Mouse (Mus musculus) forebrain, embryonic 15.5 days (tissue): ENCODE data around the gene Necab2. TPM values are rescaled to one million over a fixed set of nuclear protein-coding genes. Genes with fewer than 3 reads are reported as not detected.

ENCODE experiments used
- ATAC-seq: fragments of 200-750 bp; cut with Nextera tagmentation; replicated peaks from 2 replicates; pipeline ENCODE4 v1.8.0; 2017; ENCODE audit warnings: mild to moderate bottlenecking, moderate TSS enrichment, moderate library complexity
- H3K27ac ChIP-seq: fragments of 300-500 bp; sonication (generic); replicated peaks from 2 replicates; pipeline ENCODE4 v1.5.1; 2015; ENCODE audit warnings: mild to moderate bottlenecking, inconsistent platforms
- H3K27me3 ChIP-seq: fragments of 300-500 bp; sonication (generic); 2 replicates; pipeline ENCODE4 v1.6.1; 2015; ENCODE audit warnings: inconsistent platforms
- H3K36me3 ChIP-seq: fragments of 300-500 bp; sonication (generic); 2 replicates; pipeline ENCODE4 v1.6.1; 2015; ENCODE audit warnings: mild to moderate bottlenecking, inconsistent platforms
- H3K4me1 ChIP-seq: fragments of 300-500 bp; sonication (generic); 2 replicates; pipeline ENCODE4 v1.6.1; 2015; ENCODE audit warnings: inconsistent platforms
- H3K4me2 ChIP-seq: fragments of 300-500 bp; sonication (generic); replicated peaks from 2 replicates; pipeline ENCODE4 v1.6.1; 2015; ENCODE audit warnings: mild to moderate bottlenecking, inconsistent platforms
- H3K4me3 ChIP-seq: fragments of 300-500 bp; sonication (generic); 2 replicates; pipeline ENCODE4 v1.5.1; 2015; ENCODE audit warnings: mild to moderate bottlenecking, inconsistent platforms
- H3K9ac ChIP-seq: fragments of 300-500 bp; sonication (generic); replicated peaks from 2 replicates; pipeline ENCODE4 v1.6.1; 2015; ENCODE audit warnings: mild to moderate bottlenecking, inconsistent platforms
- H3K9me3 ChIP-seq: fragments of 300-500 bp; sonication (generic); 2 replicates; pipeline ENCODE4 v1.6.1; 2016; ENCODE audit warnings: inconsistent platforms
- WGBS: fragments of 180-500 bp; shearing (Covaris S2); methylation state at CpG from one replicate; pipeline ENCODE4 v1.1.7; 2015; ENCODE audit warnings: mixed read lengths; 5-methylcytosine and 5-hydroxymethylcytosine counted together
- polyA plus RNA-seq: library from polyadenylated mRNA; unstranded; fragments of >200 nt; fragmentation: Nextera tagmentation; extraction: Ambion mirVana; gene quantifications from 2 replicates; pipeline ENCODE4 v1.2.1, GENCODE M21; 2015

Necab2 gene
- polyA plus RNA-seq, 1 experiment from 2014 or later: 15.7 TPM

DNA sequence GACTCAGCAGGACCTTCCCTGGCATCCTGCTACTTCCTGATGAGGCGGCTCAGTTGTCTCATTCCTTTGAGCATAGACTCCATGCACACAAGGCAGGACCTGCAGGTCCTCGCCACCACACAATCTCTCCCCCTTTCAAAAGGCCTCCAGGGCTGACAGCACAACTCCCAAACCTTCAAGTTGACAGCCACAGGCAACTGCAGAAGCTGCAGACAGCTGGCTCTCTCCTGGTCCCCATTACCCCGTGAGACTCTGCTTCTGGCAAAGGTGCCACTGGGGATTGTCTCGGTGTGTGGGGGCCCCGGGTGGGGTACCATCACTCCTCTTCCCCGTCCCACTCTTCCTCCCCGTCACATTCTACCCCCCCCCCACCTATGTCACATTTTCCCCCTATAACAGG is 26.2 kb upstream of the Necab2 start:
- Histone ChIP-seq H3K4me1 (peaks cover 8% of the 10 kb centered on the region; the same call in 1 of the 2 replicates), H3K4me3 (no peak overlapping the region), H3K27ac (no peak overlapping the region), H3K36me3 (no peaks in the 10 kb centered on the region), H3K9me3 (no peaks in the 10 kb centered on the region), H3K4me2 (no peak overlapping the region), H3K27me3 (no peaks in the 10 kb centered on the region), H3K9ac (no peak overlapping the region)
- no peak for ATAC-seq
- 70% methylated on average over 7 of the region's 7 CpGs for WGBS

DNA sequence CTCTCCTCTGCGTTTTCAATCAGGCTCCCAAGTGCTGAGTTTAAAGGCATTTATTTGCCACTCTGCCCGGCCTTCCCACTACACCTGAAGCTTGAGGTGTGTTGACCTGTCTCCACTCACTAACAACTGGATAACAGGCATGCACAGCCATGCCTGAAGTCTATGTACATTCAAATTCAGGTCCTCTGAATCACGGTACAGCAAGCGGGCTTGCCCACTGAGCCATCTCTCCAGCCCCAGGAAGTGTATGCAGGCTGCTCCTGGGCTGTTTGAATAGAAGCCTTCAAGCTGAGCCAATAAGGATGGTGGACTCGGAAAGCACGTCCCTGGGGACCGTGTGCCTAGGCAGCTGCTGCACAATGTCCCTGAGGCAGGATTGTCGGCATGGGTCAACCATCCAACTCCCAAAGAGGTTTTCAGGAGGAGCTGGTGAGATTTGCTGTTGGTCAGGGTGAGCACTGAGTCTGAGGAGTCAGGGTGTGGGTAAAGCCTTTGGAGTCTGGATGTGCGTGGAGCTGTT is 24.9 kb upstream of the Necab2 start:
- Histone ChIP-seq H3K27ac (no peak overlapping the region), H3K9me3 (no peaks in the 10 kb centered on the region), H3K4me2 (no peak overlapping the region), H3K27me3 (no peaks in the 10 kb centered on the region), H3K4me1 (peaks cover 8% of the 10 kb centered on the region; the same call in 1 of the 2 replicates), H3K36me3 (no peaks in the 10 kb centered on the region), H3K9ac (no peak overlapping the region), H3K4me3 (no peak overlapping the region)
- no peak for ATAC-seq
- 58% methylated on average over 9 of the region's 9 CpGs for WGBS

DNA sequence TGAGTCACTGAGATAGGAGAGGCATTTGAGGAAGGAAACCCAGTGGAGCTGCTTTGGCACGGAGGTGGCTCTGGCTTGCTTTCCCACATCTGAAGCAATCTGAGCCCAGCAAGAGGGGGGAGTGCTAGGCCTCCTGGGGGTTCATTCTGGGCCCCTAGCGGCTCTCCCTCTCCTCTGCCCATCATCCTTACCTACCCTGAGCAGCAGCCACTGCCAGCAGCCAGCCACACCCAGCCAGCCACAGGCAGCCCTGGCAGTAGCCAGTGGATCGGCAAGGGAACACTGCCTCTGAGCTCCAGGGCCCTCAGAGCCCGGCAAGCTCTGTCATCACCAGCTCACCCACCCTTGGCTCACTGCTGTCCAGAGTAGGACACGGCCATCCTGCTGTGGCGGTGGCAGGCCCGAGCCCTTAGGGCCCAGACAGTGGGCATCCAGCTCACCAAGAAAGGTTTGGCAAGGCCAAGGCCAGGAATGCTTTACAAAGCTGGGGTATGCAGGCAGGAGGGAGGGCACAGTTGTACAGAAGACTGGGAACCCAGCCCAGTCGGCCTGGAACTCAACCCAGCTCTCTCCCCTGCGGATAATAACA is 24.3 kb upstream of the Necab2 start:
- Histone ChIP-seq H3K4me3 (no peak overlapping the region), H3K4me2 (no peak overlapping the region), H3K9me3 (no peaks in the 10 kb centered on the region), H3K9ac (no peak overlapping the region), H3K27me3 (no peaks in the 10 kb centered on the region), H3K4me1 (peaks cover 8% of the 10 kb centered on the region; the same call in 1 of the 2 replicates), H3K27ac (no peak overlapping the region), H3K36me3 (no peaks in the 10 kb centered on the region)
- 54% methylated on average over 9 of the region's 9 CpGs for WGBS
- peak; percentile 29; the same call in 1 of the 2 replicates for ATAC-seq

DNA sequence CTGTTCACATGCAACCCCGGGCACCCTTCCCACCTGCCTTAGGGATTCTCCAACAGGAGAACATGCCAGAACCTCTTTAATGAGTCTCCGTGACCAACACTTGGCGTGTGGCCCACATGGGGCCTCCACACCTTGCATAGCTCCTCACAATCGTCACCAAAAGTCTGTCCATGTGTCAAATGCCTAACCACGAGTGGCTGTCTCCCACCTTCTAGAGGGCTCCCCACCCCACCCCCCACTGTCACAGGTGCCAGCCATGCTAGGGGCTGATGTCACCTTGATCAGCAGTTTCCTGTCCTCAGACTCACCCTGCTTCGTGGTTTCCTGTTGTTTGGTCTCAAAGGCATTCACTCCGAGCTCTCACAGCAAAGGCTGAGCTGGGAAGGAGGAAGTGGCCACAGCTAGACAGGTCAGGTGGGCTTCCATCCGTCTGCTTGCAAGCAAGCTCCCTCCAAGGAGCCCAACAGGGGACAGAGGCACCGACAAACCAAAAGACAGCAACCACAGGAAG is 22.8 kb upstream of the Necab2 start:
- Histone ChIP-seq H3K4me3 (no peak overlapping the region), H3K4me2 (no peak overlapping the region), H3K9ac (no peak overlapping the region), H3K27ac (no peak overlapping the region), H3K4me1 (peaks cover 8% of the 10 kb centered on the region; the same call in 1 of the 2 replicates), H3K9me3 (no peaks in the 10 kb centered on the region), H3K36me3 (no peaks in the 10 kb centered on the region), H3K27me3 (no peaks in the 10 kb centered on the region)
- no peak for ATAC-seq
- 60% methylated on average over 9 of the region's 9 CpGs for WGBS

DNA sequence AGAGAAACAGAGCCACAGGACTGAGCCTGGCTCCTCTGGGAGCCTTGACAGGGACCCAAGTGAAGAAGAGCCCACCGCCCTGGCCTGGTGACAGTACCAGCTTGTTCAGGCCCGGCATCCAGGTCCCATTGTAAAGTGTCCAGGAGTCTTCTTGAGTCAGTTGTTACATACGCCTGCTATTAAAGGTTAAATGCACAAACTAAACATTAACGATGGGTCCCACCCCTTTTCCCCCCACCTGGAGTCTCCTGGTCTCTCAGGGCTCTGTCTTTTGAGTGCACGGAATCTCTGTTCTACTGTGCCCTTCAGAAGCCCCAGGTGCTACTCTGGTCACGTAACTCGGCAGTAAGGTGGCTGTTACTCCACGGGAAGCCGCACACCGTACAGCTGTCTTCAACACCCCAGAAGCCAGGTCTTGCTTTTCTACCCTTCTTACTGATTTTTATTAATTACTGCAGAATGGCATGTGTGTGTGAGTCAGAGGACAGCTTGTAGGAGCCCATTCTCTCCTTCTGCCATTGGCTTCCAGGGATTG is 22.3 kb upstream of the Necab2 start:
- Histone ChIP-seq H3K9me3 (no peaks in the 10 kb centered on the region), H3K27ac (no peak overlapping the region), H3K4me1 (peaks cover 8% of the 10 kb centered on the region; the same call in 1 of the 2 replicates), H3K36me3 (no peaks in the 10 kb centered on the region), H3K27me3 (no peaks in the 10 kb centered on the region), H3K9ac (no peak overlapping the region), H3K4me3 (no peak overlapping the region), H3K4me2 (no peak overlapping the region)
- ATAC-seq: no peak
- 84% methylated on average over 10 of the region's 10 CpGs for WGBS

DNA sequence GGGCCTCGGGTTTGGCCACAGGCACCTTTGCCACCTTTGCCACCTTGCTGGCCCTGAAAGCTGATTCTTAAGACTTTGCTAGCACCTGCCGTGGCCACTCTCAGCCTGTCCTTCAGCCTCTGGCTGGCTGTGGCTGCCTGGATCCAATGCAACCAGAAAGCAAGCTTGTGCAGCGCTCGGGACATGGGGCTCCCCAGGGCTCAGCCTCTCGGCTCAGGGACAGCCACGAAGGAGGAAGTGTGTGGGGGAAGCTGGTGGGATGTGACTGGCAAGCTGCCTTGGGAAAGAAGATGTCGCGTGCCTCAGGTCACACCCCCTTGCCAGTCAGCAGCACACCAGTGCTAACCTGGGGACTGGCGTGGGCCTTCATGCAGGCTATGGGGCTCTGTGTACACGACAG is 21.8 kb upstream of the Necab2 start:
- ATAC-seq: no peak
- no peaks in the 10 kb centered on the region for H3K27me3 ChIP-seq
- H3K9me3 ChIP-seq: no peaks in the 10 kb centered on the region
- WGBS: 86% methylated on average over 10 of the region's 10 CpGs
- H3K4me2 ChIP-seq: no peak overlapping the region
- H3K4me1 ChIP-seq: peaks cover 8% of the 10 kb centered on the region; the same call in 1 of the 2 replicates
- H3K9ac ChIP-seq: no peak overlapping the region
- H3K27ac ChIP-seq: no peak overlapping the region
- no peak overlapping the region for H3K4me3 ChIP-seq
- H3K36me3 ChIP-seq: no peaks in the 10 kb centered on the region

DNA sequence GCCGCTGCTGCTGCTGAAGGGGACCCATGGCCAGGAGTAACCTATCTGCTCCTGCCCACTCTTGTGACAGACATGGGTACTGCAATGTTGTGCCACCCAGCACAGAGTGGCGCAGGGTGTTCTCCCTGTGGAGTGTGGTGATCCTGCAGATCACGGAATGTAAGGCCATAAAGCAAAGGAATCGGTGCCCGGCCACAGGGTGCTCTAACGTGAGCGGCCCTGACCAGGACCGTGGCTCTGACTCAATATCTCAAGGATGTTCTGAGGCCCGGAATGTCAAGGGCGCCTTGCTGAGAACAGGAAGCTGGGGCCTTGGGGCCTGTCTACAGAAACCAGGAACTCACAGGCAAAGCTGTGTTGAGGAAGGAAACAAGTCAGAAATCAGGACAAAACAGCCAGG is 21.0 kb upstream of the Necab2 start:
- Histone ChIP-seq H3K27ac (0 out of 2 replicates have a peak overlapping the region, but pooled peaks have one; percentile 11), H3K27me3 (no peaks in the 10 kb centered on the region), H3K4me1 (peaks cover 8% of the 10 kb centered on the region; the same call in 1 of the 2 replicates), H3K9ac (no peak overlapping the region), H3K4me2 (no peak overlapping the region), H3K36me3 (no peaks in the 10 kb centered on the region), H3K9me3 (no peaks in the 10 kb centered on the region), H3K4me3 (no peak overlapping the region)
- 98% methylated on average over 10 of the region's 10 CpGs for WGBS
- no peak for ATAC-seq

DNA sequence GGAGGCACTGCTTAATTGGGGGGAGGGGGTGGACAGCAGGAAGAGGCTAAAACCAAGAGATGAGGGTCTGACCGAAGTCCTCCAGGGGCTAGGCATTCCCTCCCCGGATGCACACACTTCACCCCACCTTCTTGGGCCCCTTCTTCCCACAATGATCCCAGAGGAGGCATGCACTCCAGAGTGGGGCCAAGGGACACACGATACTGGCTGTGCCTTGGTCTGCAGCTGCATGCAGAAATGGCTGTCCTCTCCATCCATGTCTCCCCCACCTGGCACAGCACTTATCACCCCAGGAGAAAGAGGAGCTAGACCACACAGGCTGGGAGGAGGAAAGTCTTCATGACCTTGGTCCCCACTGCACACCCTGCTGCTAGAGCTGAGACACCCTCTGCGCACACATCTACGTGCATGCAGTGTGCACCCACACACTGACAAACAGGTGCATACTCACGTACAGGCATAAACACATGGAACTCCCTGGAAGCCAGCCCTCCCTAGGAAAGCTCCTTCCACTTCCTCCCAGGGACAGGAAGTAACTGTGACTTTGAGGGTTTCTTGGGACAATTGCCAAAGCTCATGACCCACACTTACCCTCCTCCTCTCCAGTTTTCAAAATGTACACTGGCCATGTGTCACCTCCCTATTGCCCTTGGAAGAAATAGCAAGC is 20.3 kb upstream of the Necab2 start:
- WGBS: 85% methylated on average over 6 of the region's 6 CpGs
- H3K9ac ChIP-seq: no peak overlapping the region
- no peaks in the 10 kb centered on the region for H3K27me3 ChIP-seq
- no peaks in the 10 kb centered on the region for H3K9me3 ChIP-seq
- peaks cover 8% of the 10 kb centered on the region; the same call in 1 of the 2 replicates for H3K4me1 ChIP-seq
- 0 out of 2 replicates have a peak overlapping the region, but pooled peaks have one; percentile 11 for H3K27ac ChIP-seq
- H3K36me3 ChIP-seq: no peaks in the 10 kb centered on the region
- no peak overlapping the region for H3K4me3 ChIP-seq
- no peak overlapping the region for H3K4me2 ChIP-seq
- ATAC-seq: no peak

DNA sequence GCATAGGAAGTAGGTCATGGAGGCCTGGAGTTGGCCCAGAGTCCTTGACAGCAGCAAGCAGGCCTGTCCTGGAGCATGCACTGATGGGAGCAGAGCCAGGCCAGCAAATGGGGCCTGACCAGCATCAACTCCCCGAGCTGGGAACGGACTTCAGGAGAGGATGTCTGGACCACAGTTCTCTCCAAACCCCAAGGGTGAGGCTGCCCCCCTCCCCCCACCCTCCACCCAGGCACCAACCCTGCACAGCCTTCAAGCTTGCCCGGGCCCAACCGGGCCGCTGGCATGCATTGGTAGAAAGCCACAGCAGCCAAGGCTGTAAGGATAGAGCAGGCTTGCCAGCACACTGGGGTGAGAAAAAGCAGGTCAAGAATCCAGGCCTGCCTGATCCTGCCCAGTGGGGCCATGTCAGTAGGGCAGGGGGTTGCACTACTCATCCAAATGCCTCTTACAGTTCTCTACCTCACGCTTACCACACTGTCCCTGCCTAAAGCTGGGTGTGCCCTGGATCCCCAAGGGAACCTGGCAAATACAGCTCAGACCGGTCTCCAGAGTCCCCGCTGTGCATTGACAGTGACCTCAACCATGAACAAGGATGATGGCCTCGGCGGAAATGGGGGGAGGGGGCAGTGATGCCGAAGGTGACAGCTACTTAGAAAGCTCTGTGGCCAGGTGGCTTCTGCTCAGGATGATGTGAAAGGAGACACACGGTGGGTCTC is 18.7 kb upstream of the Necab2 start:
- Histone ChIP-seq H3K9me3 (no peaks in the 10 kb centered on the region), H3K36me3 (no peaks in the 10 kb centered on the region), H3K4me2 (no peak overlapping the region), H3K27ac (no peak overlapping the region), H3K9ac (no peak overlapping the region), H3K4me1 (no peaks in the 10 kb centered on the region), H3K4me3 (no peak overlapping the region), H3K27me3 (no peaks in the 10 kb centered on the region)
- no peak for ATAC-seq
- 82% methylated on average over 12 of the region's 12 CpGs for WGBS

DNA sequence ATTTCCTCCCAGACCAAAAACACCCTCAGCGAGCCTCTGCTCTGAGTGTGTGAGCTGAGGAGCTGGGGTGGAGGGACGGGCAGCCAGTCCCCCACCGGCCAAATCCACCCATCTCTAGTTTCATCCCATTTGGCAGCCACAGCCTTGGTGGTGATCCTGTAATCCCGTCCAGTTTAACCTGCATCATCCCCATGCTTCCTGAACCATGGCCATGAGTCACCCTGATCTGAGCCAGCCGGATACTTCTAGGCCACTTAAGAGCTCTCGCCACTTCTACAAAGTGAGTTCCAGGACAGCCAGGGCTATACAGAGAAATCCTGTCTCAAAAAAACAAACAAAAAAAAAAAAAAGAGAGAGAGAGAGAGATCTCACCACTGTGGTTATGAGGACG is 18.2 kb upstream of the Necab2 start:
- no peaks in the 10 kb centered on the region for H3K9me3 ChIP-seq

DNA sequence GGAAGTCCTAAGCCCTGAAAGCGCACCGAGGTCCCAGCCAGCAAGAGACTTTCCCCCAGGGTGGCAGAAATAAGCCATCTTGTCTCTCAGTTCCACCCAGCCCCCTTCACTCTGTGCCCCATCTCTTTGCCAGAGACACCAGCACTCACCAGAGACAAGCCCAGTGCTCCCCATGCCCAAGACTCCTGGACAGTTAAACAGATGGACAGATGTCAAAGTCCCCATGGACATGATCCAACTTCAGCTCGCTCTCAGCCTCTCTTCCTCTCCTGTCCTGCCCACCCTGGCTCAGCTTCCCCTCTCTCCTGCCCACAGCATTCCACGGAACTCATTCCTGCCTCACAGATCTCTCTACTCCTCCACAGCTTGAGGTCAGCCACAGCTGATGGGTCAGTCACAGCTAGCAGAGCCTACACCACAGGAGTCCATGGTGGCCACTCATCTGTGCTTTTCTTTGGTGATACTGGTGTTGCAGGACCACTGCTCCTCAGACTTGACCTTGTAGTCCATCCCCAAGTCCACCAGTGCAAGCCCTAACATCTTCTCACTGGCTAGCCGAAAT is 17.7 kb upstream of the Necab2 start:
- Histone ChIP-seq H3K4me2 (no peak overlapping the region), H3K4me1 (no peaks in the 10 kb centered on the region), H3K27me3 (no peaks in the 10 kb centered on the region), H3K27ac (no peak overlapping the region), H3K36me3 (no peaks in the 10 kb centered on the region), H3K4me3 (no peak overlapping the region), H3K9me3 (no peaks in the 10 kb centered on the region), H3K9ac (no peak overlapping the region)
- ATAC-seq: no peak
- WGBS: 84% methylated on average over 5 of the region's 5 CpGs

More for the DNA sequence above, 18.2 kb upstream of the Necab2 start:
- ATAC-seq: no peak
- H3K36me3 ChIP-seq: no peaks in the 10 kb centered on the region
- no peak overlapping the region for H3K9ac ChIP-seq
- WGBS: 82% methylated on average over 7 of the region's 7 CpGs
- H3K27ac ChIP-seq: no peak overlapping the region
- H3K27me3 ChIP-seq: no peaks in the 10 kb centered on the region
- no peak overlapping the region for H3K4me3 ChIP-seq
- H3K4me2 ChIP-seq: no peak overlapping the region
- H3K4me1 ChIP-seq: no peaks in the 10 kb centered on the region
